Mouse (Mus musculus) embryo, embryonic 11 days (tissue): ENCODE measurements at regions not wholly inside any gene's neighbourhood (a gene's known extent, or its start where the extent isn't known, plus 50 kb on each side); places are given as distances from the start of the nearest gene placed in this dataset.
A peak's percentile ranks its signal among the peaks of the same experiment; 100 is the strongest.
"Not testable (repeated sequence)": the region's sequence is repeated elsewhere in the genome, so short reads cannot be mapped to it uniquely, and the experiment has no call there.

Source experiments
- DNase-seq: peaks from one replicate; pipeline ENCODE4 v3.0.0-alpha.2; 2015

- DNase-seq, result no peak
These were observed 987.9 kb downstream of the Cdh18 start for GRCm38 (mm10) chr15:23536691-23537090.

- no peak for DNase-seq
These were observed 988.6 kb downstream of the Cdh18 start for GRCm38 (mm10) chr15:23537449-23537848.

- DNase-seq, result no peak
These were observed 1011.3 kb downstream of the Cdh18 start for GRCm38 (mm10) chr15:23560136-23560535.

GRCm38 (mm10) chr15:23562181-23562580 is 1013.4 kb downstream of the Cdh18 start:
- no peak for DNase-seq

GRCm38 (mm10) chr15:23564981-23565380 is 1016.2 kb downstream of the Cdh18 start:
- no peak for DNase-seq

DNA sequence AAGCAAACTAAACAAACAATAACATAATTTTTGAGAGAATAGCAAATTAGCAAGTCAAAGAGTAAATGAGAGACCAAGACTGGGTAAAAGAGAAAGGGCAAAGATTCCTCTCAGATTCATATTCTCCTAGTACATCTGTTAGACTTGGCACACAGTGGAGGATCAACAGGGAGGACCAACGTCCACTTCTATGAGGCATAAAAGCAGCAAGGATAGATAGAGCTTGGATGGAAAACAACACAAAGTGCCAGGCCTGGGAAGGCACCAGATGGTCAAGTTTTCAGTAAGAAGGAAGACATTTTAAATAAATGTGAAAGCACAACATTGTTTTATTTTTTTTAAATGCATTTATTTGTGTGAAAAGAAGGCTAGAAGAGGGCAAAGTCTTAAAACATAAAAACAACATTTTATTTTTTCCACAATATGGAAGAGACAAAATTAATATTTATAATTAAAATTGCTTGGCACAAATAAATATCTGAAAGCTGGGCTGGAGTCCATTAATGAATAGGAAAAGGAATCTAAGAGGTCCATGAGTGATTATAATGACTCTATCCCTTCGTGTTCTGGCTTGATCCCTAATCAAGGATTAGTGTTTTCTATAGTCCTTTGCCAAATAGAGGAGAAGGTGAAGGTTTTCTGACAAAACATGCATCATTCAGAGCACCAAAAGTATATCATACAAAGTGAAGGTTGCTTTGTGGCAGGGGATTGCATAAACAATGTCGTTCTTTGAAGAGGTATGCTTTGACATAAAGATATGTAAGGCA is 1018.2 kb downstream of the Cdh18 start:
- no peak for DNase-seq

GRCm38 (mm10) chr15:23568651-23569050 is 1019.8 kb downstream of the Cdh18 start:
- not testable (repeated sequence) for DNase-seq

DNA sequence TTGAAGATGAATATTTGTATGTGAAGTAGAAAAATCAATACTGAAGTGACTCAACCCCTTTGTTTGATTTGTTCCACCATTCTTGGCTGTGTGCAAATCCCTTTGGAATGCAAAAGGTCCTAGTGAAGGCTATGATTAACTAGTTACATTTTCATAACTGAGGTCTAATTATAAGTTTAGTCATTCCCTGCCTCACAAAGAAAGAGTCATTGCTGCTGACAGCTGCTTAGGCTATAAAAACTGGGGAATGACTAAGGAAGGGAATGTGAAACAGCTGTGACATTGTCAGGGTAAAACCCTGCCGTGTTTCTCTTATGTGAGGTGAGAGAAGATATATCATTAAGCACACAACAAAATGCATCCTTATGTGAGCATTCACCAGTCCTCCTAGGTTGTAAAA is 1033.1 kb downstream of the Cdh18 start:
- DNase-seq, result peak; percentile 3

DNA sequence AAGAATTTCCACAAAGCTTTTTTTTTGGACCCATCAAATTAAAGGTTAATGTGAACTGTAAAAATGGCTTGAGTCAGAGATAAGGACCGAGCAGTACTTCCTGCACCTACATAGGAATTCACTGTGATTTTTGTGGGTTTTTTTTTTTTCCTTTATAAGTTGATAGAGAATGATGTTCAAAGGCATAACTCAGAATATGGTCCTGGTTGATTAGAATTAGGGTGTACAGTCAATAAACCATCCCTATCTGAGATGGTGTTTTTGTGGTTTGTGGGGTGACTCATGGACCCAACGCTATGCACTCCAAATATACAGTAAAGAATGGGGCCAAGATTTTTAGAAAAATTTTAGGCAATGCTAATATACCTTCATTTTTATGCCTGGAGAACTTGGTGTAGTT is 1041.6 kb downstream of the Cdh18 start:
- no peak for DNase-seq

DNA sequence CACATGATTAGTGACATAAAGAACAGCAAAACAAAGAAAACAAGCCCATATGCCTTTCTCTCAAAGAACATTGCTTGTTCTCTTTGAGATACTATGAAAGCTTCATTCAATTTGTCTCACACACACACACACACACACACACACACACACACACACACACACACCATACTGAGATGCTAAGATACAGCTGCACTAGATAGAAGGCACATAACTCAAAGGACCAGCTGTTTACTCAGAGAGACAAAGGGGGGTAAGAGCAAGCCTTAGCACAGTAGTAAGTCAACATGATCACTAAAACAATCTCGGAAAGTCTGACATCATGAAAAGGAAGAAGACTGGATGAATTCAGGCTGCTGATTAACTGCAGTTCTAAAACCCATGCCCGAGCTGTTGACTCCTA is 1051.6 kb downstream of the Cdh18 start:
- DNase-seq, result no peak
